Mouse (Mus musculus) naive thymus-derived CD4-positive, alpha-beta T cell, adult 2 months (primary cell): ENCODE results near the gene Akap6.

Experiments used
- DNase-seq: peaks from one replicate; pipeline ENCODE4 v3.0.0-alpha.2; 2011; ENCODE audit warnings: low read depth

Akap6 gene

DNA sequence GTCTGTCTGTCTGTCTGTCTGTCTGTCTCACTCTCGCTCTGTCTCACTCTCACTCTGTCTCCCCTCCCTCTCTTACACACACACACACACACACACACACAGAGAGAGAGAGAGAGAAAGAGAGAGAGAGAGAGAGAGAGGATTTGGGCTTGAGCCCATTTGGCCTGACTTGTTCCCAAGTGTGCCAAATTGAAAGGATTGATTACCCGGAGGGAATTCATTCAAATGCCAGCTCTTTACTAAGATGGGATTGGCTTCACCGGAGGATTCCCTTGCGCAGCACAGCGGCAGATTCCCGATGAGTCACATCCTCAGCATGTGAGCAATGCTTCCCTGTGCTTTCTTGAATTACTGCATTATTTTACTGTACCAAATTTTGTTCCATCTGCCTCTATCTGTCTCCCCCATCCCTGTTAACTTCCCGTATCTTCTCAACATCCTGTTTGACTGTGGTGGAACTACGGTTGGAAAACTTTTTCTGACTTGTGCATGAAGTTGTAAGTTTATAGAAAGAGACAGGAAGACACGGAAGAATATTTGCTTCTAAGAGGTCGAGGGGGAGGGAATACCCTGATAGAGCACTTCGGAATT is 447.4 kb downstream of the Akap6 start:
- no peak for DNase-seq

- no peak for DNase-seq
These were observed 448.5 kb downstream of the Akap6 start for GRCm38 (mm10) chr12:53147696-53148095.

GRCm38 (mm10) chr12:53168189-53169003 is 469.2 kb downstream of the Akap6 start:
- DNase-seq = no peak

- DNase-seq = no peak
These were observed 492.3 kb downstream of the Akap6 start for GRCm38 (mm10) chr12:53191435-53191834.

DNA sequence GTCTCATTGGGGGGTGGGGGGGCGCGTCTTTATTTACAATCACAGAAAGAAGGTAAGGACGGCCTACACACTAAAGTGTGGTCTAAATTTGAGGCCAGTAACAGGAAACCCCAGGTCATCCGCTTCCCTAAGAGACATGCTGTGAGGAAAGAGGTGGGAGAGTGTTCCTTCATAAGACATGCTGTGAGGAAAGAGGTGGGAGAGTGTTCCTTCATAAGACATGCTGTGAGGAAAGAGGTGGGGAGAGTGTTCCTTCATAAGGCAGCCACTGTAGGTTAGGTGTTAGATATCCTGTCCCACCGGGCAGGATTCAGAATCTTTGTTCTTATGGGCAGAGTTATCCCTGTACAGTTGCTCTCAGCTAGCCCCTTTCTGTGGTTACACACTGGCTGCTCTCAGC is 494.5 kb downstream of the Akap6 start:
- no peak for DNase-seq
